Mouse (Mus musculus) ES-Bruce4 (cell line): ENCODE data around the gene Rnf181. TPM values are rescaled to one million over a fixed set of nuclear protein-coding genes. Genes with fewer than 3 reads are reported as not detected.

ENCODE experiments used
- H3K27ac ChIP-seq: 2 replicates; pipeline ENCODE4 v1.5.1; 2012; ENCODE audit warnings: low read length, inconsistent platforms; ENCODE audit not compliant: insufficient read depth
- H3K27me3 ChIP-seq: 2 replicates; pipeline ENCODE4 v1.6.1; 2012; ENCODE audit warnings: mild to moderate bottlenecking, low read length, inconsistent platforms; ENCODE audit not compliant: control insufficient read depth, poor library complexity, insufficient read depth, severe bottlenecking
- H3K36me3 ChIP-seq: 2 replicates; pipeline ENCODE4 v1.6.1; 2012; ENCODE audit warnings: inconsistent platforms, mild to moderate bottlenecking, low read length, moderate library complexity; ENCODE audit not compliant: control insufficient read depth, poor library complexity, insufficient read depth, severe bottlenecking
- H3K4me1 ChIP-seq: one replicate; pipeline ENCODE4 v1.8.1; 2011; ENCODE audit warnings: low read length; ENCODE audit not compliant: control insufficient read depth, insufficient read depth
- H3K4me3 ChIP-seq: 2 replicates; pipeline ENCODE4 v1.5.1; 2011; ENCODE audit warnings: low read depth, mild to moderate bottlenecking, low read length
- H3K9ac ChIP-seq: 2 replicates; pipeline ENCODE4 v1.6.1; 2012; ENCODE audit warnings: low read depth, mild to moderate bottlenecking, inconsistent platforms; ENCODE audit not compliant: poor library complexity, severe bottlenecking
- H3K9me3 ChIP-seq: replicated peaks from 2 replicates; pipeline ENCODE4 v1.6.1; 2012; ENCODE audit warnings: mild to moderate bottlenecking, low read length, inconsistent platforms; ENCODE audit not compliant: control insufficient read depth, poor library complexity, insufficient read depth, severe bottlenecking
- CTCF ChIP-seq: IDR thresholded peaks from one replicate; pipeline ENCODE4 v1.8.1; 2011; ENCODE audit warnings: low read depth, low read length
- EP300 ChIP-seq: IDR thresholded peaks from 2 replicates; pipeline ENCODE4 v1.6.1; 2011; ENCODE audit warnings: low read depth, low read length; ENCODE audit not compliant: insufficient read depth
- POLR2A ChIP-seq: IDR thresholded peaks from one replicate; pipeline ENCODE4 v1.8.1; 2011; ENCODE audit warnings: low read length; ENCODE audit not compliant: insufficient read depth
- polyA plus RNA-seq: library from polyadenylated mRNA; stranded (reverse); fragments of >200 nt; gene quantifications from 2 replicates; pipeline ENCODE4 v1.2.4, GENCODE M21; 2011; ENCODE audit warnings: low read depth; ENCODE audit not compliant: missing spikeins, insufficient read depth, insufficient read length

Rnf181 gene
- polyA plus RNA-seq, 1 experiment = 79.6 TPM

DNA sequence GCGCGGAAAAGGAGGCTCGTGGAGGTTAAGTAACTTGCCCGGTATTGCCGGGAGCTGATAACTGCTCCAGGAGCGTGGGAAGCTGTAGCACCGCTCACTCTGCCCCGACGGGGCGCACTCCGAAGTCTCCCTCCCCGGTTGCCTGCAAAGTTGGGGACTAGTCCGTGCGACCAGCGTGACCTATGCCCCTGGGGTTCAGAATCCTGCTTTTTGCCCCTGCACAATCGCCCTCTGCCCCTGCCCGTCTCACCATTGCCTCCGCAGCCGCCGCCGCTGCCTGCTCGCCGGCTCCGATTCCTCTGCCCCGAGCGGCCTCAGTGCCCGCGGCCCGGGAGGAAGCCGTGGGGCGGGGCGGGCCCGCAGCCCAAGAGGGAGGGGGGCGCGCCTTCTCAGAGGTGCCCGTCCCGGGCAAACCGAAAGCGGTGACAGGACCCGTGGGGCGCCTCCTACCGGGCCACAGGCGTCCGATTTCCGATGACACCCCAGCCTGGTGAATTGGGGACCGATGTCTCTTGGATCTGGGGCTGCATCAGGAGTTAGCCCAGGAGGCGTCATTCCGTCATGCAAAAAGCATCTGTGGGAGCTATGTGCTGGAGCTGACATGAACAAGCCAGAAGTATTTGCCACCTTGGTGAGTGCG lies 13.5 kb upstream of the Rnf181 start, which contains the start of gene Vamp5:
Gene Vamp5, minus strand, starts transcription at position 338 of the 640 bp plus-strand sequence.
- Histone ChIP-seq H3K9me3 (no peaks in the 10 kb centered on the region), H3K9ac (peak within 1 kb of the TSS; percentile 44), H3K36me3 (no peaks in the 10 kb centered on the region), H3K27ac (no peak within 1 kb of the TSS), H3K4me1 (no peaks in the 10 kb centered on the region), H3K4me3 (peak within 1 kb of the TSS; percentile 58), H3K27me3 (no peaks in the 10 kb centered on the region)
- TF ChIP-seq CTCF = peak; percentile 26
- no peak for TF ChIP-seq EP300

DNA sequence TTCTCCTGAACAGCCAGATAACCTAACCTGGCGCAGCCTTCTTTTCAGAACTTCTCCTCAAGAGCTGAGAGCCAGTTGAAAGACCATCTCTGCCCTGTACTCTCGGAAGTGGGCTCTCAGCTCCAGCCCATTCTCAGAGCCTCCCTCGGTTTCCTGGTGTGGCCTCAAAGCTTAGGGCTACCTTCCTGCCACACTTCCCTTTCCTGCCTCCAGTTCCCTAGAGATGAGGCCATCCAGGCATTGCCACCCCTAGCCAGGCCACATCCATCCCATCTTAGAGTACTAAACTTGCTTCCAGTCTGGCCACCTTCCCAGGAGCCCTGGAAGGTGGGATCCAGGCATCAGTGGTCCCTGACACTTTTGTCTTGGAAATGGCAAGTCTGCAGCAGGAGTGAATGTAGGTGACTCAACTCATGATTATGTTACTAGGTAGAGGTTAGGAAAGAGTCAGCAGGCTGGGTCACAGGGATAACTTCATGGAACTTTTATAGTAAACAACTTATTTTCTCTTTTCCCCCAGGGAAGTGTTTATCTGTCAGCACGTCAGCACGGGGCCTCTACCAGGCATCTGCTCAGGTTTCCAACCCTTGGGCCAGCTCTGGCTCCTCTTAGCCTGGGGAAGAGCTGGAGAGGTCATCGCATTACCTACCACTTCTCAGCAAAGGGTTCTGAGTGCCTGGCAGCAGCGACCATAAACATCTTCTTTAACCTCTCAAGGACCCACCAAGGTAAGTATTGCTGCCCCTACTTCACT lies 12.8 kb upstream of the Rnf181 start:
- no peaks in the 10 kb centered on the region for H3K36me3 ChIP-seq
- H3K4me1 ChIP-seq = no peaks in the 10 kb centered on the region
- no peak overlapping the region for H3K27ac ChIP-seq
- H3K4me3 ChIP-seq = peak overlapping the region; percentile 58
- H3K27me3 ChIP-seq = no peaks in the 10 kb centered on the region
- peak overlapping the region; percentile 44 for H3K9ac ChIP-seq
- H3K9me3 ChIP-seq = no peaks in the 10 kb centered on the region
- no peak for TF ChIP-seq POLR2A
- no peak for TF ChIP-seq EP300
- no peak for TF ChIP-seq CTCF

DNA sequence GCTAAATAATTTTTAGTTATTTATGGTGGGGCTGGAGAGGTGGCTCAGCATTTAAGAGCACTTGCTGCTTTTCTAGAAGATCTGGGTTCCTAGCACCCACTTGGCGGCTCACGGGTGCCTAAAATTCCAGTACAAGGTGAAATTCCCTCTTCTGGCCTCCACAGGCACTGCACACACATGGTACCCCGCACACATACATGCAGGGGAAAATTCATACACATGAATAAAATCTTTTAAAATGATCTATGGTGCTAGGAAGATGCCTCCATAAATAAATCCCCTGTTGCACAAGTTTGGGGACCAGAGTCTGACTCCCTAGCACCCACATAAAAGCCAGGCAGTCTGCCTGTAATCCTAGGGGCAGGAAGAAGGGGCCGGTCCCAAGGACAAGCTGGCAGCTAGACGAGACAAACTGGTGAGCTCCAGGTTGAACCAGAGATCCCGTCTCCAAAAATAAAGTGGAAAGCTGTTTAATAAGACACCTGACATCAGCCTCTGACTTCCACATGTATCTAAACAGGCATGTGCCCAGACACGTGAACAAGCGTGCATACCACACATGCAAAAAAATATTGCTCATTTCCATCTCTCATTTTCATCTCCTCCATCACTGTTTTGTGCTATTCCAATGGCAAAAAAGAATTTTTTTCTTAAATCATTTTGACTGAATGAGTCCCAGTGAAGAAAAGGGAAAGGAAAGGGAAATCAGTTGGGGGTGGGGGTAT lies 11.9 kb upstream of the Rnf181 start:
- Histone ChIP-seq H3K27ac (no peak overlapping the region), H3K9me3 (no peaks in the 10 kb centered on the region), H3K36me3 (no peaks in the 10 kb centered on the region), H3K4me1 (no peaks in the 10 kb centered on the region), H3K4me3 (no peak overlapping the region), H3K27me3 (no peaks in the 10 kb centered on the region), H3K9ac (no peak overlapping the region)
- TF ChIP-seq EP300 = no peak
- TF ChIP-seq CTCF = no peak
- no peak for TF ChIP-seq POLR2A

DNA sequence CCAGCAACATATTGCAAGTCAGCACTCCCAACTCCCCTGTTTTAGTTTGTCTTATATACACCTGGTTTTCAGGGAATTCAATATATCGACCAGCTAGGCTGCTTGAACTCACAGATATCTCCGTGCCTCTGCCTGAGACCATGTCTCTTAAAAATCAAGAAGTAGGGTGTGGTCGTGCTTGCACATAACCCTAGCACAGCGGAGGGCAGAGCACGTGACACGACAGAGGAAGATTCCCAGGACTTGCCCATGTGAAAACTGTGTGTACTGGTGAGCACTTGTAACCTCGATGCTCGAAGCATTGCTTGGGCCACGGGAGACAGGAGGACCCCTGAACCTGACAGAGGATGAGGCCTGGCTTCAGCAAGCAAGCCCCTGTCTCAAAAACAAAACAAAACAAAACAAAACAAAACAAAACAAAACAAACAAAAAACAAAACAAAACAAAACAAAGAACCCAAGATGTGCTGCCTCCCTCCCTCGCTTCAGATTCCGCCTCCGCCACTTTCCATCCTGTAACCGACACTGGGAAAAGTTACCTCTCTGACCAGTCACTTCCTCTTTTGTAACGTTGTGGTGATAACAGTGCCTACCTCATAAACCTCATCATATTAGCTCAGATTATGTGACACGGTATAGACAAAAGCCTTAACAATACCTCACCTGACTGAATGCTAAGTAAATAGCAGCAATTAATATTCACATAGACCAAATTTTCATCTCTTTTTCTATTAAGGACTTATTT lies 8.2 kb upstream of the Rnf181 start:
- Histone ChIP-seq H3K36me3 (no peaks in the 10 kb centered on the region), H3K4me1 (no peaks in the 10 kb centered on the region), H3K27ac (no peak overlapping the region), H3K4me3 (no peak overlapping the region), H3K9ac (no peak overlapping the region), H3K27me3 (no peaks in the 10 kb centered on the region), H3K9me3 (no peaks in the 10 kb centered on the region)
- no peak for TF ChIP-seq EP300
- no peak for TF ChIP-seq CTCF
- TF ChIP-seq POLR2A = no peak

DNA sequence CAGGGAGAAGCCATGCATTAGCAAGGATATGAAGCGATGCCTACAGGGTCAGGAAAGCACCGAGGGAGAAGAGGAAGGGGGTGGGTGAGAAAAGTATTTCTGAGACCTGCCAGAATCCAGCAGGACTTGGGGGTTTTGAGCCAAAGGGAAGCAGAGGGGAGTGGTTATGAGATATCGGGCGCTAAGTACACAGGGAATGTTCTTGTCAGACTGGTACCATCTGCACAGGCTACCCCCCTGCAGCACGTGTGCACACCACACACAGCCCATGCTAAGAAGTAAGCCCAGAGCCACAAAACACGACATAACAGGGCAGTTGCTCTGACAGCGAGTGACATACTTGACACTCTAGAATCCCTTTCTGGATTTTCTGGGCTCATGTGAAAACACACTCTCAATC lies 7.5 kb upstream of the Rnf181 start:
- Histone ChIP-seq H3K9me3 (no peaks in the 10 kb centered on the region), H3K27me3 (no peaks in the 10 kb centered on the region), H3K9ac (no peak overlapping the region), H3K27ac (no peak overlapping the region), H3K36me3 (no peaks in the 10 kb centered on the region), H3K4me3 (no peak overlapping the region), H3K4me1 (no peaks in the 10 kb centered on the region)
- TF ChIP-seq POLR2A (no peak), CTCF (no peak), EP300 (no peak)
